Mouse (Mus musculus): ENCODE results near the gene Pten. TPM values are rescaled to one million over a fixed set of nuclear protein-coding genes. Genes with fewer than 3 reads are reported as not detected.

Pten gene
- polyA plus RNA-seq, 1 experiment: 64.1 TPM

- Histone ChIP-seq H3K27ac (ENCODE audit: insufficient read depth, low read length) (no peak overlapping the region), H3K4me1 (ENCODE audit: control insufficient read depth, insufficient read depth, low read length) (no peaks in the 10 kb centered on the region), H3K36me3 (ENCODE audit: control insufficient read depth, insufficient read depth, low read length, poor library complexity, severe bottlenecking) (no peaks in the 10 kb centered on the region), H3K27me3 (ENCODE audit: control insufficient read depth, insufficient read depth, low read length, poor library complexity, severe bottlenecking) (no peaks in the 10 kb centered on the region), H3K9me3 (replicated peaks; ENCODE audit: control insufficient read depth, insufficient read depth, low read length, poor library complexity, severe bottlenecking) (no peaks in the 10 kb centered on the region), H3K9ac (ENCODE audit: low read depth, poor library complexity, severe bottlenecking) (no peak overlapping the region), H3K4me3 (ENCODE audit: low read depth, low read length) (no peak overlapping the region)
- TF ChIP-seq CTCF (IDR thresholded peaks at IDR 0.05; ENCODE audit: low read depth, low read length) (peak; percentile 16), POLR2A (IDR thresholded peaks at IDR 0.05; ENCODE audit: insufficient read depth, low read length) (no peak)
Observed at GRCm38 (mm10) chr19:32749425-32749824, 7.9 kb upstream of the Pten start.

DNA sequence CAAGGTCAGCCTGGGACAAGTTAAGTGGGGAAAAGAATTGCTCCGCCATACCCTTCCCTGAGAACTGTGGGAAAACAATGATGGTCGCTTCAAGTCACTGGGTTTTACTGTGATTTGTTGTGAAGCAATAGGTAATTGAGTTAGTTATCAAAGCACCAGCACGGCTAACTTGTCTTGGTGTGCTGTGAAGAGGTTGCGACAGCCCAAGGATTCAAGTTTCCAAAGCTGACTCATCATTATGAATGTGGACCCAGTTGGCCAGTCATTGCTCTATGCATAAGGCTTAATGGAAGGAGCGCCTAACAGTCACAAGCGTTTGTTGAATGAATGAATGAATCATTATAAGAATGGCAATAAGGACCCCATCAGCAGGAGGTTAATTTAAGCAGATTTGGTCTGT, 4.9 kb upstream of the Pten start:
- TF ChIP-seq EP300 (IDR thresholded peaks at IDR 0.05; ENCODE audit: insufficient read depth, low read depth, low read length) (no peak), CTCF (IDR thresholded peaks at IDR 0.05; ENCODE audit: low read depth, low read length) (no peak), POLR2A (IDR thresholded peaks at IDR 0.05; ENCODE audit: insufficient read depth, low read length) (no peak)
- no peaks in the 10 kb centered on the region for H3K9me3 ChIP-seq (replicated peaks; ENCODE audit: control insufficient read depth, insufficient read depth, low read length, poor library complexity, severe bottlenecking)

DNA sequence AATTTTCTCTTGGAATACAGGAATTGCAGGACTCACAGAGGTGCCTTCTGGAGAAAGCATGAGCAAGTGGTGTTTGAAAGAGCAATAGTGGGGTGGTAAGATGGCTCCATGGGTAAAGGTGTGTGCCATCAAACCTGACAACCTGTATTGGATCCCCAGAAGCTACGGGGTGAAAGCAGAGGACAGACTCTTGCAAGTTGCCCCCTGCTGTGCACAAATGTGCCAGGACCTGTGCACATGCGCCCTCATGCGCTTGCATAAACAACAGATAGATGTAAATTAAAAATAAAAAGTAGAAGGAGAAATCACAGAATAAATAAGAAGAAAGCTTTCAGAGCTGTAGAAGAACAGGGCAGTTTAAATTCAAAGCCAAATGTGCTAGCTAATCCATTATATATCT, 3.9 kb upstream of the Pten start:
- Histone ChIP-seq H3K9me3 (replicated peaks; ENCODE audit: control insufficient read depth, insufficient read depth, low read length, poor library complexity, severe bottlenecking) (no peaks in the 10 kb centered on the region), H3K4me1 (ENCODE audit: control insufficient read depth, insufficient read depth, low read length) (no peaks in the 10 kb centered on the region), H3K27ac (ENCODE audit: insufficient read depth, low read length) (no peak overlapping the region), H3K27me3 (ENCODE audit: control insufficient read depth, insufficient read depth, low read length, poor library complexity, severe bottlenecking) (no peaks in the 10 kb centered on the region), H3K4me3 (ENCODE audit: low read depth, low read length) (no peak overlapping the region), H3K36me3 (ENCODE audit: control insufficient read depth, insufficient read depth, low read length, poor library complexity, severe bottlenecking) (no peaks in the 10 kb centered on the region), H3K9ac (ENCODE audit: low read depth, poor library complexity, severe bottlenecking) (no peak overlapping the region)
- no peak for TF ChIP-seq CTCF (IDR thresholded peaks at IDR 0.05; ENCODE audit: low read depth, low read length)
- no peak for TF ChIP-seq POLR2A (IDR thresholded peaks at IDR 0.05; ENCODE audit: insufficient read depth, low read length)
- TF ChIP-seq EP300 (IDR thresholded peaks at IDR 0.05; ENCODE audit: insufficient read depth, low read depth, low read length): no peak

More for the DNA sequence above, 4.9 kb upstream of the Pten start:
- Histone ChIP-seq H3K36me3 (ENCODE audit: control insufficient read depth, insufficient read depth, low read length, poor library complexity, severe bottlenecking) (no peaks in the 10 kb centered on the region), H3K27me3 (ENCODE audit: control insufficient read depth, insufficient read depth, low read length, poor library complexity, severe bottlenecking) (no peaks in the 10 kb centered on the region), H3K9ac (ENCODE audit: low read depth, poor library complexity, severe bottlenecking) (no peak overlapping the region), H3K27ac (ENCODE audit: insufficient read depth, low read length) (no peak overlapping the region), H3K4me3 (ENCODE audit: low read depth, low read length) (no peak overlapping the region), H3K4me1 (ENCODE audit: control insufficient read depth, insufficient read depth, low read length) (no peaks in the 10 kb centered on the region)

GRCm38 (mm10) chr19:32754188-32755000, 2.9 kb upstream of the Pten start:
- Histone ChIP-seq H3K27ac (ENCODE audit: insufficient read depth, low read length) (no peak overlapping the region), H3K4me1 (ENCODE audit: control insufficient read depth, insufficient read depth, low read length) (no peaks in the 10 kb centered on the region), H3K9ac (ENCODE audit: low read depth, poor library complexity, severe bottlenecking) (no peak overlapping the region), H3K9me3 (replicated peaks; ENCODE audit: control insufficient read depth, insufficient read depth, low read length, poor library complexity, severe bottlenecking) (no peaks in the 10 kb centered on the region), H3K36me3 (ENCODE audit: control insufficient read depth, insufficient read depth, low read length, poor library complexity, severe bottlenecking) (no peaks in the 10 kb centered on the region), H3K4me3 (ENCODE audit: low read depth, low read length) (no peak overlapping the region), H3K27me3 (ENCODE audit: control insufficient read depth, insufficient read depth, low read length, poor library complexity, severe bottlenecking) (no peaks in the 10 kb centered on the region)
- TF ChIP-seq EP300 (IDR thresholded peaks at IDR 0.05; ENCODE audit: insufficient read depth, low read depth, low read length) (no peak), CTCF (IDR thresholded peaks at IDR 0.05; ENCODE audit: low read depth, low read length) (no peak), POLR2A (IDR thresholded peaks at IDR 0.05; ENCODE audit: insufficient read depth, low read length) (no peak)

- Histone ChIP-seq H3K9ac (ENCODE audit: low read depth, poor library complexity, severe bottlenecking) (peak overlapping the region; percentile 72), H3K9me3 (replicated peaks; ENCODE audit: control insufficient read depth, insufficient read depth, low read length, poor library complexity, severe bottlenecking) (no peaks in the 10 kb centered on the region), H3K4me3 (ENCODE audit: low read depth, low read length) (peak overlapping the region; percentile 94), H3K4me1 (ENCODE audit: control insufficient read depth, insufficient read depth, low read length) (no peaks in the 10 kb centered on the region), H3K27me3 (ENCODE audit: control insufficient read depth, insufficient read depth, low read length, poor library complexity, severe bottlenecking) (no peaks in the 10 kb centered on the region), H3K36me3 (ENCODE audit: control insufficient read depth, insufficient read depth, low read length, poor library complexity, severe bottlenecking) (no peaks in the 10 kb centered on the region), H3K27ac (ENCODE audit: insufficient read depth, low read length) (no peak overlapping the region)
- no peak for TF ChIP-seq CTCF (IDR thresholded peaks at IDR 0.05; ENCODE audit: low read depth, low read length)
Observed at GRCm38 (mm10) chr19:32755104-32755791, 2.0 kb upstream of the Pten start.
